Mouse (Mus musculus) monocyte, adult 2 months (primary cell): ENCODE results near the gene Rab1a.
A peak's percentile ranks its signal among the peaks of the same experiment; 100 is the strongest.
"Not testable (repeated sequence)": the region's sequence is repeated elsewhere in the genome, so short reads cannot be mapped to it uniquely, and the experiment has no call there.

ENCODE experiments used
- DNase-seq, 2 experiments: peaks; one replicate each; pipeline ENCODE4 v3.0.0; 2022; ENCODE audit warnings: low spot score in 2 of 2, low read depth in 1 of 2

The Rab1a gene

GRCm38 (mm10) chr11:20216415-20216814, 15.2 kb downstream of the Rab1a start:
- no peak for DNase-seq

DNA sequence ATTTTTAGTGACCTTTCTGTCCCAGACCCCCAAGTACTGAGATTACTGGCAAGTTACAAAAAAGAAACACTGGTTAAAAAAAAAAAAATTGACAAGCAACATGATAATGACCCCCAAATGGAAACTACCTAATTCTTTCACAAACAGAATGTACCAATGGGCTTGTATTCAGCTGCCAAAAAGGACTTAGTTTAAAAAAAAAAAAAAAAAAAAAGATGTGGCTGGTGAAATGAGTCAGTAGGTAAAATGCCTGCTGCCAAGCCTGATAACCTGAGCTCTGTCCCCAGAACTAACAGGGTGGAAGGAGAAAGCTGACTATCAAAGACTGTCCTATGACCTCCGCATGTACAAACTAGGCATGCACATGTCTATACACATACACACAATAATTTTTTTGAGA, 16.0 kb downstream of the Rab1a start:
- no peak for DNase-seq

DNA sequence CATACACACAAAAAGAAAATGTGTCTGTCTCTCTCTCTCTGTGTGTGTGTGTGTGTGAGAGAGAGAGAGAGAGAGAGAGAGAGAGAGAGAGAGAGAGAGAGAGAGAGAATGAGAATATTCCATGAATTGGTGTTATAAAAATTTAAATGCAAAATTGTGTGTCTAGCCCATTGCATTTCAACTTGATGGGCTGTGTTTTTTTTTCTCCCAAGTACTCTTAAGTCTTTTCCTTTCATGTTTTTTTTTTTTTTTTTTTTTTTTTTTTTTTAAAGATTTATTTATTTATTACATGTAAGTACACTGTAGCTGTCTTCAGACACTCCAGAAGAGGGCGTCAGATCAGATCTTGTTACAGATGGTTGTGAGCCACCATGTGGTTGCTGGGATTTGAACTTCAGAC, 20.4 kb downstream of the Rab1a start:
- not testable (repeated sequence) for DNase-seq

DNA sequence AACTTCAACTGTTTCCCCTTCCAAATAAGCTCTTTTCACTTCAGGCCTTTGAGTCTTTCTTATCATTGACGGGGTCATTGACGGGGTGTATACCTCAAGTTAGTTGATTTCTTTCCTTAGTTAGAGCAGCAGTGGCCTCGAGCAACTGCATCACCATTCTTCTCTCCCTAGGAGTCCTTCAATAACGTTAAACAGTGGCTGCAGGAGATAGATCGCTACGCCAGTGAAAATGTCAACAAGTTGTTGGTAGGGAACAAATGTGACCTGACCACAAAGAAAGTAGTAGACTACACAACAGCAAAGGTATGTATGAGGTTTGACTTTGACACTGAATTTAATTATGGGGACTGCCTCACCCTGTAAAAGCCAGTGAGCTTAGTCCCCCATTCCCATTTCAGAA, 23.0 kb downstream of the Rab1a start:
- DNase-seq, result no peak

GRCm38 (mm10) chr11:20225938-20226337, 24.7 kb downstream of the Rab1a start:
- no peak for DNase-seq

GRCm38 (mm10) chr11:20228666-20229065, 27.4 kb downstream of the Rab1a start:
- DNase-seq, result no peak

DNA sequence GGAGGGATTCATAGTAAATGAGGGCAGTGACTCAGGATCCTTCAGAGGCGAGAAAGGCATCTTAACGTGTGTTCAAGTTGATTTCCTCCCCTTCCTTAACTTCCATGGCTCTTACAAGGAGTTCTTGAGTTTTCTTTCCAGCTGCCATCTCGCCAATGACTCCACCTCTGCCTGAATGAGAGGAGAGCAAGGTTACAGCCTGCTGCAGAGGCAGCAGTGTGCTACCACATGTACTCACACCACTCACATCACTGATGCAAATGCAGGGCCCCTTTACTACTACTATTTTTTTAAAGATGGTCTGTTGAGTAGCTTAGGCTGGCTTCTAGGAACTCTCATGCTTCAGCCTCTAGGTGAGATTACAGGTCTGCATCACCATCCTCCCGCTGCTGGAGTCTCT, 28.1 kb downstream of the Rab1a start:
- DNase-seq, result no peak

- no peak for DNase-seq
Observed at GRCm38 (mm10) chr11:20230286-20230685, 29.1 kb downstream of the Rab1a start.

GRCm38 (mm10) chr11:20231128-20231878, 30.1 kb downstream of the Rab1a start:
- DNase-seq, result peak; percentile 27 to 32

DNA sequence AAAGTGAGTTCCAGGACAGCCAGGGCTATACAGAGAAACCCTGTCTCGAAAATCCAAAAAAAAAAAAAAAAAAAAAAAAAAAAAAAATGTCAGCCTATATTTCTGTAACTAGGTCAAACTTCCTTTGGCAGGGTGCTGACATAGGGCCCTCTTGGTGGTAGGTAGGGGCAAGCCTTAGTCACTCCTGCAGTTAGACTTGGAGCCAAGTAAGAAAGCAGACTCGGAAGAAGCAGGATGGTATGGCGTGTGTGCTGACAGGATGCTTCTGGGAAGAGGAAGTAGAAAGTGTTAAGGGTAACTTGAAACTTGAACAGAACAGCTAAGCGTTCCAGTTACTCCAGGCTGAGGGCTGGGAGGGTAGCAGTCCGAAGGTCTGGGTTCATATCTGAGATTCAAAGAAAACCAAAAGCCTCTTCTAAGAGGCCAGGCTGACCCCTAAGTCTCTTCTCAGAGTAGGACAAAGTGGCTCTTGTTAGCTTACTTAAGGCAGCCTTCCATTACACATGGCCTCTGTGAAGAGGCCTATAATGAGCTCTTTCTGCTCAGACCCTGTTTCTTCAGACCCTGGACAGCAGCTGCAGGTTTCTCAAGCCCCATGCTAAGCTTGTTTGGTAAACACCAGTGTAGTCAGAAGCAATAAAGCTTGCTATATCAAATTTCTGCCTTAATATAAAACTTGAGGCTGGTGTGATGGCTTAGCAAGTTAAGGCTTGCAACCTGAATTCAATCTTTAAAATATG, 31.0 kb downstream of the Rab1a start:
- no peak for DNase-seq

DNA sequence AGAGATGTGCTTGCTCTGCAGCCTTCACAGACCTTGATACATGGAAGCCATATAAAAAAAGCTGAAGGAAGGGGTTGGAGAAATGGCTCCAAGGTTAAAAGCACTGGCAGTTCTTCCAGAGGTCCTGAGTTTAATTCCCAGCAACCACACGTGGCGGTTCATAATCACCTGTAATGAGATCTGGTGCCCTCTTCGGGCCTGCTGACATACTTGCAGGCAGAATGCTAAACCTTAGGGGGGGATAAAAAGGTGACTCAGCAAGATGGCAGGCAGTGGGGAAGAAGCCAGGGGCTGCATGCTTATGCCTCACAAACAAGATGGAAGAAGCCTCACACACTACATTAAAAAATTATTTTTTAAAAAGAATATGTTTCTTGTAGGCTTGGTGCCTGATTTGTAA, 33.0 kb downstream of the Rab1a start:
- no peak for DNase-seq

DNA sequence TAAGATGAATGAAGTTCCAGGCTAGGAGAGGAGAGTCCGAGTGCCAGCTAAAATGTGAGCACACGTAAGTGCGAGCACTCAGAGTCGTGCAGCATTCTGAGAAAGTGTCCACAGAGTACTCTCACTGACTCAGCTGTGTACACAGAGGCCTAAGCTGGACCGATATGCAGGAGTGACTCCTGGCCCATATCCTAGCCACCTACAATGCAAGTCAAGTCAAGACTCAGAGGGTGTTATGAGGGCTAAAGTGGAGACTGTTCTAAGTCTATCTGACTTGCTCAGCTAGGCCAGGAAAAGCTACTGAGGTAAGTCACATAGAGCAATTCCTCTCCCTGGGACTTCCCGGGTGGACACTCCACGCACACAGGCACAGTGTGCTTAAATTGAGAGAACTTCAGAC, 35.8 kb downstream of the Rab1a start:
- DNase-seq, result no peak

DNA sequence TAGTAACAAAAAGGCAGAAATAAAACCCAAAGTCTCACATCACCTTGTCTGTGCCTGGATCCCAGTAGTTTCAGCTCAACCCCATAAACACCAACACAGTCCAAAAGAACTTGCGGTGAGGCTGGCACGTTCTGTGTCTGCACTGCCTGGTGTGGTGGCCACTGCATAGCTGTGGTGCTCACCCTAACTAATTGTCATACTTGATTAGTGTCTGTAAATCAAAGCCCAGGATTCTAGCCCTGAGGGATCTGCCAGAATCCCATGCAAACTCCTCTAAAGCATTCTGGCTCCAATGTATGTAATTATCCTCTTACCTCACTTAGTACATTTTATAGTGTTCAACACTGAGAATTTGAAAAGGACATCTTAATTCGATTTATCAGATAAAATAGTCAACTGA, 36.7 kb downstream of the Rab1a start:
- no peak for DNase-seq

- no peak for DNase-seq
Observed at GRCm38 (mm10) chr11:20239279-20239861, 38.1 kb downstream of the Rab1a start.

- DNase-seq, result no peak
Observed at GRCm38 (mm10) chr11:20240331-20240730, 39.1 kb downstream of the Rab1a start.

DNA sequence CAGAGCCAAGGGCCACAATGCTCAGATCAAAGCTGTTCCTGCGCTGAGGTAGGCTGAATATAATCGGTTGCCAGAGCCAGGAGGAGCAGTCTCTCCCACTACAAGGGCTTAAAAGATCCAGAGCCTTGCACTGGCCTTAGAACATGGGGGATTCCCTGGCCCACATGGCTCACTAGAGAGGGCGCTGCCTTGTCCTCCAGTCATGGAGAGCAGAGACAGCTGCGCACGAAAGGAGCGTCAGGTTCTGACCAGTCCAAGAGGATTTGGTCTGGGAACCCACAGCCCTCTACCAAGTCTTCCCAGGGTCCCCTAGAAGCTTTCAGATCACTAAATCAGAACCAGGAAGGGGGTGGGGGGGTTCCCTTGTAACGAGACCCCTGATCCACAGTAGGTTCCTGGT, 40.1 kb downstream of the Rab1a start:
- no peak for DNase-seq

DNA sequence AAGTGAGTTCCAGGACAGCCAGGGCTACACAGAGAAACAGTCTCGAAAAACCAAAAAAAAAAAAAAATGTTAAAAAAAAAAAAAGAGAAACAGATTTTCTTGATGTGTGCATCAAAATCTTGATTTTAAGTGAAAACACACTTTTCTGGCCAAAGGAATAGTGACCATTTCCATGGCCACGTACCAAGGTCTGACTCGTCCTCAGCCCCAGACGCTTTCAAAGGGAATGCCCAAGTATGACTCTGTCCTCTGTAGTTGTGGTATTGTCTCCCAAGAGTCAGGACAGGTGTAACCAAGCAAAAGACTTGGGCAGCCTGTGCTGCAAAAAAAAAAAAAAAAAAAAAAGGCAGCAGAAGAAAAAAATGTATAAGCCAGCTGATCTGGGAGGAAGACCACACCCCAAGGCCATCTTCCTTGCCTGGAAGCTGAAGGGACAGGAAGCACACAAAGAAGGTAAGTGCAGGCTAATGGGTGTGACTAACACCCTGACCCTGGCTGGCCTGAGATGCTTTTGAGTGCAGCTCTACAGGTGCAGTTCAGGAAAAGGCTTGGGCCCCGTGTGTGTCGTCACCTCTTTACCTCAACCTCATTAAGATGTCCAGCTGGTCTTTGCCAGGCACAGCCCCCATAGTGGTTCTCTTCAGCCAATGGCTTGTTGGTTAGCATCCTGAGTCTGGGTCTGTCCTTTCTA, 41.3 kb downstream of the Rab1a start:
- no peak for DNase-seq

- no peak for DNase-seq
Observed at GRCm38 (mm10) chr11:20243214-20243913, 42.1 kb downstream of the Rab1a start.

GRCm38 (mm10) chr11:20244336-20245290, 43.4 kb downstream of the Rab1a start:
- DNase-seq, result no peak

- no peak for DNase-seq
Observed at GRCm38 (mm10) chr11:20245316-20245715, 44.1 kb downstream of the Rab1a start.
